Mouse (Mus musculus): ENCODE measurements around the gene Myo16. TPM values are rescaled to one million over a fixed set of nuclear protein-coding genes. Genes with fewer than 3 reads are reported as not detected.

Myo16 gene
- polyA plus RNA-seq, 1 experiment from 2014 or later = 0.50 TPM

- H3K27me3 ChIP-seq (ENCODE audit: poor library complexity, severe bottlenecking) = 0 out of 2 replicates have a peak, but pooled peaks cover 4% of the 10 kb centered on the region
- H3K27ac ChIP-seq = no peak overlapping the region
- H3K9me3 ChIP-seq = no peaks in the 10 kb centered on the region
- peaks cover 5% of the 10 kb centered on the region for H3K4me1 ChIP-seq
- no peaks in the 10 kb centered on the region for H3K36me3 ChIP-seq (replicated peaks)
- no peak overlapping the region for H3K4me3 ChIP-seq
- 83% methylated on average over 5 of the region's 5 CpGs for WGBS
- no peak for DNase-seq (ENCODE audit: extremely low spot score, low spot score)
Measured at GRCm38 (mm10) chr8:10597595-10597994, 443.9 kb downstream of the Myo16 start.

GRCm38 (mm10) chr8:10598889-10599288 lies 445.2 kb downstream of the Myo16 start:
- Histone ChIP-seq H3K27me3 (ENCODE audit: poor library complexity, severe bottlenecking) (0 out of 2 replicates have a peak, but pooled peaks cover 4% of the 10 kb centered on the region), H3K36me3 (replicated peaks) (no peaks in the 10 kb centered on the region), H3K4me3 (no peak overlapping the region), H3K4me1 (peaks cover 5% of the 10 kb centered on the region), H3K27ac (no peak overlapping the region), H3K9me3 (no peaks in the 10 kb centered on the region)
- DNase-seq (ENCODE audit: extremely low spot score, low spot score) = no peak
- 92% methylated on average over 5 of the region's 5 CpGs for WGBS

GRCm38 (mm10) chr8:10606028-10606815 lies 452.5 kb downstream of the Myo16 start:
- Histone ChIP-seq H3K9me3 (no peaks in the 10 kb centered on the region), H3K4me1 (peaks cover 30% of the 10 kb centered on the region), H3K27me3 (ENCODE audit: poor library complexity, severe bottlenecking) (peaks cover 9% of the 10 kb centered on the region; the same call in 1 of the 2 replicates), H3K36me3 (replicated peaks) (no peaks in the 10 kb centered on the region), H3K27ac (no peak overlapping the region), H3K4me3 (no peak overlapping the region)
- 47% methylated on average over 12 of the region's 12 CpGs for WGBS
- DNase-seq (ENCODE audit: extremely low spot score, low spot score) = no peak

- DNase-seq (ENCODE audit: extremely low spot score, low spot score) = no peak
- Histone ChIP-seq H3K9me3 (no peaks in the 10 kb centered on the region), H3K27ac (0 out of 2 replicates have a peak overlapping the region, but pooled peaks have one; percentile 9), H3K27me3 (ENCODE audit: poor library complexity, severe bottlenecking) (peaks cover 9% of the 10 kb centered on the region; the same call in 1 of the 2 replicates), H3K36me3 (replicated peaks) (no peaks in the 10 kb centered on the region), H3K4me1 (peaks cover 30% of the 10 kb centered on the region), H3K4me3 (no peak overlapping the region)
- WGBS = 80% methylated on average over 4 of the region's 4 CpGs
Measured at GRCm38 (mm10) chr8:10606816-10607209, 453.1 kb downstream of the Myo16 start.

DNA sequence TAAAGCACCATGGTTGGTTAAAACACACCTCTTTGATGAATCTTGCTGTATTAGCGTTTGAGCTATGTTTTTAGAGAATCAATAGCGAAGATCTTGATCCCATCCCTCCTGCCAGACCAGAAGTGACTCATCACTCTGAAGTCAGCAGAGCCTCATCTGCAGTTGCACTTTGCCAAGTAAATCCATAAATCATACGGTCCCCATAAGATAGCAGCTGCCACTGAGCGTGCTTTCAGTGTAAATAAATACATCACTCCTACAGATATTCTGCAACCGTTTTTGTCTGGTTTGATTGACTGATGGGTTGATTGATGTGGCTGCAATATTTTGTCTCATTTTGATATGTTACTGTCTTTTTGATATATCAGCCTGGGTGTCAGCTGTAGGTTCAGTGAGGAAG lies 457.9 kb downstream of the Myo16 start:
- Histone ChIP-seq H3K36me3 (replicated peaks) (no peaks in the 10 kb centered on the region), H3K9me3 (peaks cover 5% of the 10 kb centered on the region; the same call in 1 of the 2 replicates), H3K27ac (no peak overlapping the region), H3K27me3 (ENCODE audit: poor library complexity, severe bottlenecking) (peaks cover 8% of the 10 kb centered on the region), H3K4me1 (peaks cover 11% of the 10 kb centered on the region), H3K4me3 (no peak overlapping the region)
- no peak for DNase-seq (ENCODE audit: extremely low spot score, low spot score)
- WGBS = 93% methylated on average over 5 of the region's 5 CpGs

DNA sequence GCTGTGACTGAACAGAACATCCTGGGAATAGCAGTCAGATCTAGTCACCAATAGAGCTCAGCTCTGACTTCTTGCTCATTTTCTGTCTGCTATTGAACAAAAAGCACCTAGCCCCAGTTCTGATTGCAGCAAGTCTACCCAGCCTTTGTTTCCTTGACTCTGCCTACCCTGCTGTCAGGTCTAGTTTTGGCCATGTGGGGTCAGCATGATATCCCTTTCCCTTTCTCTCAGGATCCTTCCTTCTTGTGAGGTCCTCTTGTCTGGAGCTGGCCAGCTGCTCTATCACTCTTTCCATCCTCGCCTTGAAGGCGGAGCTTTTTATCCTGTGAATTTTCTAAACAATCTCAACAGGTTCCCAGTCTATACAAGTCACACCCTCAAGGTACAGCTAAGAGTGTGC lies 459.7 kb downstream of the Myo16 start:
- Histone ChIP-seq H3K4me3 (no peak overlapping the region), H3K27ac (no peak overlapping the region), H3K27me3 (ENCODE audit: poor library complexity, severe bottlenecking) (no peaks in the 10 kb centered on the region; the same call in 1 of the 2 replicates), H3K9me3 (peaks cover 5% of the 10 kb centered on the region; the same call in 1 of the 2 replicates), H3K36me3 (replicated peaks) (no peaks in the 10 kb centered on the region), H3K4me1 (0 out of 2 replicates have a peak, but pooled peaks cover 4% of the 10 kb centered on the region)
- WGBS = 72% methylated on average over 2 of the region's 2 CpGs
- DNase-seq (ENCODE audit: extremely low spot score, low spot score) = no peak

GRCm38 (mm10) chr8:10619689-10620088 lies 466.0 kb downstream of the Myo16 start:
- Histone ChIP-seq H3K36me3 (replicated peaks) (no peaks in the 10 kb centered on the region), H3K27me3 (ENCODE audit: poor library complexity, severe bottlenecking) (peaks cover 11% of the 10 kb centered on the region), H3K9me3 (peaks cover 9% of the 10 kb centered on the region; the same call in 1 of the 2 replicates), H3K27ac (no peak overlapping the region), H3K4me3 (no peak overlapping the region), H3K4me1 (peaks cover 8% of the 10 kb centered on the region)
- WGBS = 93% methylated on average over 2 of the region's 2 CpGs
- DNase-seq (ENCODE audit: extremely low spot score, low spot score) = no peak

DNA sequence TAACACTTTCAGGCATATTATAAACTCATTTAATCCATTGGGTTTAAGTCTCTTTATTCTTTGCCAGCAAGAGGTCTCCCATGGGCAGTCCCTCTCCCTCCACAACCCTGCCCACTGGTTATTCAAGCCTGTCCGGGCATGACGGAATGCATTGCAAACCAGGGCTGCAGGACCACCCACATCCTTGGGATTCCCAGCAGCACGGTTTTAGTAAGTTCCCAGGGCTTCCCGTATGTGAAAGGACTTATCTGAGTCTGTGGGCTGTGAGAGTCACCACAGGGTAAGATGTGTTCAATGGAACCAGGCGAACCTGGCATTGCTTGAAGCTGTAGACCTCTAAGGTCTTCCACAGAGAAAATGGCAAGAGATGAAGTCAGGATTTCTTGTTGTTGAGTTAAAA lies 471.6 kb downstream of the Myo16 start:
- peaks cover 57% of the 10 kb centered on the region for H3K4me1 ChIP-seq
- H3K27me3 ChIP-seq (ENCODE audit: poor library complexity, severe bottlenecking) = peaks cover 35% of the 10 kb centered on the region
- WGBS = 15% methylated on average over 5 of the region's 5 CpGs
- H3K27ac ChIP-seq = peak overlapping the region; percentile 63
- no peaks in the 10 kb centered on the region for H3K36me3 ChIP-seq (replicated peaks)
- peaks cover 7% of the 10 kb centered on the region; the same call in 1 of the 2 replicates for H3K9me3 ChIP-seq
- peak; percentile 69 for DNase-seq (ENCODE audit: extremely low spot score, low spot score)
- H3K4me3 ChIP-seq = no peak overlapping the region

GRCm38 (mm10) chr8:10628725-10629124 lies 475.0 kb downstream of the Myo16 start:
- no peak overlapping the region for H3K27ac ChIP-seq
- H3K27me3 ChIP-seq (ENCODE audit: poor library complexity, severe bottlenecking) = peaks cover 39% of the 10 kb centered on the region
- DNase-seq (ENCODE audit: extremely low spot score, low spot score) = no peak
- WGBS = 36% methylated on average over 8 of the region's 8 CpGs
- H3K36me3 ChIP-seq (replicated peaks) = no peaks in the 10 kb centered on the region
- H3K4me1 ChIP-seq = peaks cover 64% of the 10 kb centered on the region
- H3K4me3 ChIP-seq = no peak overlapping the region
- peaks cover 7% of the 10 kb centered on the region; the same call in 1 of the 2 replicates for H3K9me3 ChIP-seq

DNA sequence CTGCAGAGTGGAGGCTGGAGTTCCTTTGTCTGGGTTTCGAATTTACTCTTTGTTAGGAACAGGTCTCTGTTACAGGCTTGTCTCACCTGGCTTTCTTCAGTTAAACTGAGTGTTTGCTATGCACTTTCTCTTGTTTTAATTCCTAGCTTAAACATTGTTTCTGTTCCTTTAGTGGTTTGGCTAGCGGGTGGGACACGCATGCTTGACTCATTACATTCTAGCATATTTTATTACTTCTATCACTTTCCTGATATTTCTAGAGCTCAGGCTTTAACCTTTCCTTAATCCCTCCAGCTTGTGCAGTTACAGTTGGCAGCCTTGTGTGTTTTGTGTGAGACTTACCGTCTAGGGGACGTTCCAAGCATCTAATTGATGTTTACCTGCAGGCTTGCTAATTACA lies 476.2 kb downstream of the Myo16 start:
- WGBS = 47% methylated on average over 5 of the region's 5 CpGs
- no peaks in the 10 kb centered on the region for H3K36me3 ChIP-seq (replicated peaks)
- no peaks in the 10 kb centered on the region for H3K9me3 ChIP-seq
- DNase-seq (ENCODE audit: extremely low spot score, low spot score) = no peak
- peaks cover 74% of the 10 kb centered on the region for H3K4me1 ChIP-seq
- H3K4me3 ChIP-seq = no peak overlapping the region
- peaks cover 45% of the 10 kb centered on the region for H3K27me3 ChIP-seq (ENCODE audit: poor library complexity, severe bottlenecking)
- H3K27ac ChIP-seq = peak overlapping the region; percentile 70

DNA sequence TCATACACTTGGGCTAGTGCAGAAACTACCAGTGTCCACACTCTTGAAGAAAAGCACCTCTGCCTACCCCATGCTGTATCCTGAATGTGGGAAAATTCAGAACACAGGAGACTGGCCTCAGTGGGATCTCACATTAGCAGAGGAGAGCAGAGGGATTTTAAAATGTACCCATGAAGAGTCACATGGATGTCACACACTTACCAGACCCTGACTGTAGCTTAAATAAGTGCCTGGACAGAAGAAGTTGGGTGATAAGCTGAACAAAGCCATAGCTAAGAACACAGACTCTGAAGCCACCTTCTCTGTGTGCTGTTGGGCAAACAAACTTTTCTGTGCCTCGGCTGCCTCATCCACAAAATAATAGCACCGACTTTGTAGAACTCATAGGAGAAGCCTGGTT lies 477.3 kb downstream of the Myo16 start:
- Histone ChIP-seq H3K27ac (no peak overlapping the region), H3K4me3 (no peak overlapping the region), H3K36me3 (replicated peaks) (no peaks in the 10 kb centered on the region), H3K27me3 (ENCODE audit: poor library complexity, severe bottlenecking) (peaks cover 41% of the 10 kb centered on the region), H3K4me1 (peaks cover 64% of the 10 kb centered on the region), H3K9me3 (no peaks in the 10 kb centered on the region)
- 90% methylated on average over 2 of the region's 2 CpGs for WGBS
- no peak for DNase-seq (ENCODE audit: extremely low spot score, low spot score)

DNA sequence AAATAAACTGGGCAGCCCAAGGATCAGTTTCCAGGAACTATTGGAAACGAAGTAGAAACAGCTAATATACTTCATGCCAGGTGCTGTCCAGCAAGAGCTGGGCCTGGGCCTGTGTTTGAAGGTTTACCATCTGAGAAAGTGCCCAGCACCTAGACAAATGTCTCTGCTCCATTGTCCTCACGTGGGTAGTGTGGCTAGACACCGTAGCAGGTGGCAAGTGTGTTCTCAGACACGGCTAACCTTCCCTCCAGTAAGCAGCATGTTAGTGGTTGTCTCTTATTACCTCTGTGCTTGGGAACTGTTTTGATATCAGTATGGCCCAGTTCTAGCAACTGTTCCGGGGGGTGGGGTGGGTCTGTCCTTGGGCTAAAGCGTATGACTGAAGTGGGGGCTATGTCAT lies 478.9 kb downstream of the Myo16 start:
- WGBS = 81% methylated on average over 6 of the region's 6 CpGs
- Histone ChIP-seq H3K36me3 (replicated peaks) (no peaks in the 10 kb centered on the region), H3K27me3 (ENCODE audit: poor library complexity, severe bottlenecking) (peaks cover 26% of the 10 kb centered on the region), H3K9me3 (no peaks in the 10 kb centered on the region), H3K27ac (no peak overlapping the region), H3K4me3 (no peak overlapping the region), H3K4me1 (peaks cover 54% of the 10 kb centered on the region)
- no peak for DNase-seq (ENCODE audit: extremely low spot score, low spot score)

- Histone ChIP-seq H3K27me3 (ENCODE audit: poor library complexity, severe bottlenecking) (peaks cover 22% of the 10 kb centered on the region; the same call in 1 of the 2 replicates), H3K27ac (peak overlapping the region; percentile 72), H3K4me1 (peaks cover 53% of the 10 kb centered on the region), H3K36me3 (replicated peaks) (no peaks in the 10 kb centered on the region), H3K4me3 (no peak overlapping the region), H3K9me3 (no peaks in the 10 kb centered on the region)
- WGBS = 39% methylated on average over 12 of the region's 12 CpGs
- DNase-seq (ENCODE audit: extremely low spot score, low spot score) = no peak
Measured at GRCm38 (mm10) chr8:10633360-10634140, 479.8 kb downstream of the Myo16 start.
